Mouse (Mus musculus) midbrain, postnatal 0 days (tissue): Measurements from ENCODE around the gene Tbrg1. TPM values are rescaled to one million over a fixed set of nuclear protein-coding genes. Genes with fewer than 3 reads are reported as not detected.

ENCODE experiments used
- ATAC-seq: fragments of 200-750 bp; cut with Nextera tagmentation; 2 replicates; pipeline ENCODE4 v1.8.0; 2017; ENCODE audit warnings: moderate number of reproducible peaks, mild to moderate bottlenecking, moderate TSS enrichment, moderate library complexity; ENCODE audit not compliant: low FRiP score
- DNase-seq: peaks from one replicate; pipeline ENCODE4 v3.0.0-alpha.2; 2015; ENCODE audit warnings: low spot score
- H3K27ac ChIP-seq: fragments of 300-500 bp; sonication (generic); 2 replicates; pipeline ENCODE4 v1.5.1; 2014; ENCODE audit warnings: low read depth, mild to moderate bottlenecking, low read length, mixed read lengths
- H3K27me3 ChIP-seq: fragments of 300-500 bp; sonication (generic); 2 replicates; pipeline ENCODE4 v1.6.1; 2014; ENCODE audit warnings: low read length, control low read depth, mixed read lengths; ENCODE audit not compliant: insufficient read depth
- H3K36me3 ChIP-seq: fragments of 300-500 bp; sonication (generic); 2 replicates; pipeline ENCODE4 v1.6.1; 2014; ENCODE audit warnings: low read length, control low read depth, mixed read lengths; ENCODE audit not compliant: insufficient read depth
- H3K4me1 ChIP-seq: fragments of 300-500 bp; sonication (generic); 2 replicates; pipeline ENCODE4 v1.6.1; 2014; ENCODE audit warnings: mild to moderate bottlenecking, control low read depth, antibody characterized with exemption, low read length, mixed read lengths; ENCODE audit not compliant: insufficient read depth
- H3K4me2 ChIP-seq: fragments of 300-500 bp; sonication (generic); 2 replicates; pipeline ENCODE4 v1.6.1; 2014; ENCODE audit warnings: low read depth, mild to moderate bottlenecking, low read length, mixed read lengths; ENCODE audit not compliant: poor library complexity, severe bottlenecking
- H3K4me3 ChIP-seq: fragments of 300-500 bp; sonication (generic); 2 replicates; pipeline ENCODE4 v1.5.1; 2014; ENCODE audit warnings: low read depth, mild to moderate bottlenecking, low read length, moderate library complexity
- H3K9ac ChIP-seq: fragments of 300-500 bp; sonication (generic); replicated peaks from 2 replicates; pipeline ENCODE4 v1.6.1; 2014; ENCODE audit warnings: mild to moderate bottlenecking, low read length, moderate library complexity, mixed read lengths; ENCODE audit not compliant: poor library complexity, severe bottlenecking
- H3K9me3 ChIP-seq: fragments of 300-500 bp; sonication (generic); 2 replicates; pipeline ENCODE4 v1.6.1; 2016; ENCODE audit warnings: low read length, control low read depth
- CTCF ChIP-seq: IDR thresholded peaks from 2 replicates; pipeline ENCODE4 v1.5.1; 2016; ENCODE audit warnings: antibody characterized with exemption, mild to moderate bottlenecking
- WGBS: fragments of 180-500 bp; shearing (Covaris S2); extraction: QIAGEN DNeasy Blood & Tissue Kit; methylation state at CpG from one replicate; pipeline ENCODE4 v1.1.7; 2014; 5-methylcytosine and 5-hydroxymethylcytosine counted together
- polyA plus RNA-seq: library from polyadenylated mRNA; unstranded; fragments of >200 nt; fragmentation: Nextera tagmentation; extraction: Ambion mirVana; gene quantifications from 2 replicates; pipeline ENCODE4 v1.2.1, GENCODE M21; 2015
- total RNA-seq: library from RNA; depleted of rRNA; stranded (reverse); fragments of >200 nt; gene quantifications from 2 replicates; pipeline ENCODE4 v1.2.3, GENCODE M21; 2014

Gene Tbrg1
- total and polyA plus RNA-seq, 2 experiments from 2014 or later: 55.7 to 94.4 TPM

- Histone ChIP-seq H3K27ac (no peak overlapping the region), H3K9me3 (no peaks in the 10 kb centered on the region), H3K27me3 (no peaks in the 10 kb centered on the region), H3K36me3 (no peaks in the 10 kb centered on the region), H3K4me2 (no peak overlapping the region), H3K4me1 (no peaks in the 10 kb centered on the region), H3K9ac (no peak overlapping the region), H3K4me3 (no peak overlapping the region)
- no peak for DNase-seq
- ATAC-seq: no peak
- TF ChIP-seq CTCF: no peak
- 71% methylated on average over 1 of the region's 1 CpGs for WGBS
Observed at GRCm38 (mm10) chr9:37663210-37663609, 6.1 kb upstream of the Tbrg1 start.

- ATAC-seq (no peak), DNase-seq (no peak)
- peaks cover 3% of the 10 kb centered on the region; the same call in 1 of the 2 replicates for H3K4me1 ChIP-seq
- no peak overlapping the region for H3K9ac ChIP-seq
- H3K4me2 ChIP-seq: no peak overlapping the region
- no peaks in the 10 kb centered on the region for H3K27me3 ChIP-seq
- no peak overlapping the region for H3K27ac ChIP-seq
- 88% methylated on average over 6 of the region's 6 CpGs for WGBS
- no peak for TF ChIP-seq CTCF
- no peaks in the 10 kb centered on the region for H3K9me3 ChIP-seq
- H3K36me3 ChIP-seq: no peaks in the 10 kb centered on the region
- H3K4me3 ChIP-seq: no peak overlapping the region
Observed at GRCm38 (mm10) chr9:37659413-37659812, 2.3 kb upstream of the Tbrg1 start.

- ATAC-seq (no peak), DNase-seq (no peak)
- H3K27me3 ChIP-seq: no peaks in the 10 kb centered on the region
- peak overlapping the region; percentile 71 for H3K27ac ChIP-seq
- H3K4me3 ChIP-seq: peak overlapping the region; percentile 78
- TF ChIP-seq CTCF: no peak
- 2% methylated on average over 10 of the region's 10 CpGs for WGBS
- H3K9me3 ChIP-seq: no peaks in the 10 kb centered on the region
- H3K9ac ChIP-seq: peak overlapping the region; percentile 67
- H3K4me2 ChIP-seq: peak overlapping the region; percentile 73
- H3K4me1 ChIP-seq: peaks cover 3% of the 10 kb centered on the region; the same call in 1 of the 2 replicates
- H3K36me3 ChIP-seq: peaks cover 25% of the 10 kb centered on the region; the same call in 1 of the 2 replicates
Observed at GRCm38 (mm10) chr9:37656439-37656881, 652 bp downstream of the Tbrg1 start.

GRCm38 (mm10) chr9:37655961-37656360 lies 1.2 kb downstream of the Tbrg1 start:
- ATAC-seq (no peak), DNase-seq (no peak)
- H3K4me1 ChIP-seq: peaks cover 3% of the 10 kb centered on the region; the same call in 1 of the 2 replicates
- no peak overlapping the region for H3K27ac ChIP-seq
- peak overlapping the region; percentile 78 for H3K4me3 ChIP-seq
- H3K9ac ChIP-seq: no peak overlapping the region
- no peaks in the 10 kb centered on the region for H3K27me3 ChIP-seq
- no peak for TF ChIP-seq CTCF
- WGBS: 74% methylated on average over 8 of the region's 8 CpGs
- peak overlapping the region; percentile 73 for H3K4me2 ChIP-seq
- H3K9me3 ChIP-seq: no peaks in the 10 kb centered on the region
- H3K36me3 ChIP-seq: peaks cover 30% of the 10 kb centered on the region

- Histone ChIP-seq H3K4me1 (peaks cover 3% of the 10 kb centered on the region; the same call in 1 of the 2 replicates), H3K4me2 (no peak overlapping the region), H3K27ac (no peak overlapping the region), H3K27me3 (no peaks in the 10 kb centered on the region), H3K9me3 (no peaks in the 10 kb centered on the region), H3K36me3 (peaks cover 49% of the 10 kb centered on the region), H3K4me3 (no peak overlapping the region), H3K9ac (no peak overlapping the region)
- ATAC-seq: no peak
- DNase-seq: no peak
- TF ChIP-seq CTCF: no peak
- 88% methylated on average over 5 of the region's 5 CpGs for WGBS
Observed at GRCm38 (mm10) chr9:37653836-37654235, 3.3 kb downstream of the Tbrg1 start.

- 94% methylated on average over 5 of the region's 5 CpGs for WGBS
Observed at GRCm38 (mm10) chr9:37650639-37651038, 6.5 kb downstream of the Tbrg1 start.

More at GRCm38 (mm10) chr9:37650639-37651038, 6.5 kb downstream of the Tbrg1 start:
- no peaks in the 10 kb centered on the region for H3K4me1 ChIP-seq
- H3K36me3 ChIP-seq: peaks cover 62% of the 10 kb centered on the region
- ATAC-seq (no peak), DNase-seq (no peak)
- no peak overlapping the region for H3K27ac ChIP-seq
- no peak for TF ChIP-seq CTCF
- no peak overlapping the region for H3K4me3 ChIP-seq
- H3K4me2 ChIP-seq: no peak overlapping the region
- no peaks in the 10 kb centered on the region for H3K9me3 ChIP-seq
- no peaks in the 10 kb centered on the region for H3K27me3 ChIP-seq
- H3K9ac ChIP-seq: no peak overlapping the region
